Comparison of ENCODE assay signal across 15 mouse cellular contexts in the genomic region with DNA sequence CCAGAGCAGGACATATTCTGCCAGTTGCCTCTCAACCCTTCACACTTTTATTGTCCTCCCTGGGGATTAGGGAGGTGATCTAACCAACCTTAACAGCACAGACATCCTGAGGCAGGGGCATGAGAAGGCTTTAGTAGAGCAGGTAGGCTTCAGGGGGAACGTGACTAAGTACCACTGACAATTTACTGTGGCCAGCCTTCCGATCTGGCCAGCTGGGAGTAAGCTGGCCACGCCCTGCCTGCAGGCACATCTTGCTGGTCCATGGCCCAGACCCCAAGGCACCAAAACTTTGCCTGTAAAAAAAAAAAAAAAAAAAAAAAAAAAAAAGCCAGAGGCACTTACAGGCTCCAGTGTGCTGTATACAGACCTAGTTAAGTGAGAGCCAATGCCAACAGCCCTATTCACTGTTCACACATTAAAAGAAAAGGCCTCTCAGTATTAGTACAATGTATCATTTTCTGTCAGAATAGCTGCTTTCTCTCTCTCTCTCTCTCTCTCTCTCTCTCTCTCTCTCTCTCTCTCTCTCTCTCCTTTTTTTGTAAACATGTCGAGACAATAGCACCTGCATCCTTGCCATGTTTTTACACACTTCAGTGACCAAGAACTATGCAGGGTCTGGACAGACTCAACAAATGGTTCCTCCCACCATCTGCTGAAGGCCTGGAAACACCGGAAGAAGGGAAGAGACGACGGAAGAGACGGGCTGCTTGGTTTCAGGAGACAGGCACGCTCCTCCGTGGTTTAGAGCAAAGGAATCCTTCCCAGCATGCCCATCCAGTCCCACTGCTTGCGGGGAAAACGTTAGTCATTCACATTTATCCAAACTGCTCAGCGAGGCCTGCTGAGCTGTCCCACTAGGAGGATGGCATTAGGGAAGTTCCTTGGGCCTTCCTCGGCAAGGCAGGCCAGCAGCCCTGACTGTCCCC. TPM values are rescaled to one million over a fixed set of nuclear protein-coding genes. Genes with fewer than 3 reads are reported as not detected.
DNase-seq lines count a peak whose midpoint lies in the region; ATAC-seq and TF ChIP-seq lines count a peak whose summit lies in the region.
"Had no signal": no experiment of that assay in that cellular context is flagged by ENCODE, and none has a peak within 500 bp of the region (broad histone marks: within the 10 kb centered on the region; RNA-seq: fewer than 3 reads in every experiment).

No protein-coding gene starts in this region.

- no peak overlapping the region for H3K4me2 ChIP-seq in intestine, embryonic 16.5 days (ENCODE audit: low read depth, low read length)
- H3K4me2 ChIP-seq in intestine, postnatal 0 days (replicated peaks; ENCODE audit: low read depth), result no peak overlapping the region
- H3K4me2 ChIP-seq in forebrain, embryonic 11.5 days (ENCODE audit: low read depth, low read length, severe bottlenecking), result no peak overlapping the region
- H3K4me2 ChIP-seq in hindbrain, embryonic 16.5 days (ENCODE audit: low read length), result no peak overlapping the region
- H3K4me2 ChIP-seq: heart, embryonic 13.5 days; limb, embryonic 12.5 days; neural tube, embryonic 13.5 days had no signal

- WGBS in intestine, embryonic 16.5 days, result 61% methylated on average over 14 of the region's 14 CpGs
- WGBS in intestine, postnatal 0 days, result 73% methylated on average over 14 of the region's 14 CpGs
- 75% methylated on average over 14 of the region's 14 CpGs for WGBS in forebrain, embryonic 11.5 days
- WGBS in hindbrain, embryonic 16.5 days, result 55% methylated on average over 14 of the region's 14 CpGs

- peak overlapping the region; percentile 37 for H3K27ac ChIP-seq in intestine, embryonic 16.5 days (ENCODE audit: low read length)
- H3K27ac ChIP-seq in intestine, postnatal 0 days (ENCODE audit: low read depth, low read length), result no peak overlapping the region
- H3K27ac ChIP-seq in forebrain, embryonic 11.5 days (ENCODE audit: low read depth, low read length), result no peak overlapping the region
- peak overlapping the region; percentile 4; the same call in 1 of the 2 replicates for H3K27ac ChIP-seq in hindbrain, embryonic 16.5 days (ENCODE audit: low read depth, low read length)
- H3K27ac ChIP-seq: heart, embryonic 13.5 days; limb, embryonic 12.5 days; neural tube, embryonic 13.5 days had no signal

- no peak overlapping the region for H3K9ac ChIP-seq in intestine, embryonic 16.5 days (ENCODE audit: low read depth, low read length)
- no peak overlapping the region for H3K9ac ChIP-seq in intestine, postnatal 0 days (ENCODE audit: low read depth, low read length)
- H3K9ac ChIP-seq in forebrain, embryonic 11.5 days (ENCODE audit: low read length), result no peak overlapping the region
- H3K9ac ChIP-seq in hindbrain, embryonic 16.5 days (ENCODE audit: low read depth, low read length), result 0 out of 2 replicates have a peak overlapping the region, but pooled peaks have one; percentile 31
- H3K9ac ChIP-seq: heart, embryonic 13.5 days; limb, embryonic 12.5 days; liver, postnatal 0 days; neural tube, embryonic 13.5 days had no signal

- no peaks in the 10 kb centered on the region for H3K9me3 ChIP-seq in intestine, embryonic 16.5 days (ENCODE audit: control insufficient read depth, low read length)
- no peaks in the 10 kb centered on the region for H3K9me3 ChIP-seq in intestine, postnatal 0 days (ENCODE audit: control insufficient read depth)
- H3K9me3 ChIP-seq in forebrain, embryonic 11.5 days (ENCODE audit: control insufficient read depth, low read length), result no peaks in the 10 kb centered on the region
- H3K9me3 ChIP-seq in hindbrain, embryonic 16.5 days (ENCODE audit: control insufficient read depth, low read length), result no peaks in the 10 kb centered on the region
- H3K9me3 ChIP-seq: heart, embryonic 13.5 days; limb, embryonic 12.5 days; megakaryocyte, embryonic 14.5 days; neural tube, embryonic 13.5 days had no signal

- no peak overlapping the region for H3K4me3 ChIP-seq in intestine, embryonic 16.5 days (ENCODE audit: low read length)
- H3K4me3 ChIP-seq in intestine, postnatal 0 days (ENCODE audit: low read depth, low read length), result no peak overlapping the region
- H3K4me3 ChIP-seq in forebrain, embryonic 11.5 days (ENCODE audit: low read depth, low read length), result no peak overlapping the region
- no peak overlapping the region for H3K4me3 ChIP-seq in hindbrain, embryonic 16.5 days (ENCODE audit: low read length)
- H3K4me3 ChIP-seq: heart, embryonic 13.5 days; limb, embryonic 12.5 days; megakaryocyte, embryonic 14.5 days; neural tube, embryonic 13.5 days had no signal

- H3K4me1 ChIP-seq in intestine, embryonic 16.5 days (ENCODE audit: control insufficient read depth, insufficient read depth, low read length), result peaks cover 5% of the 10 kb centered on the region
- no peaks in the 10 kb centered on the region for H3K4me1 ChIP-seq in intestine, postnatal 0 days (replicated peaks; ENCODE audit: control insufficient read depth, insufficient read depth, low read length)
- H3K4me1 ChIP-seq in forebrain, embryonic 11.5 days (replicated peaks; ENCODE audit: control insufficient read depth, insufficient read depth, low read length), result no peaks in the 10 kb centered on the region
- H3K4me1 ChIP-seq in hindbrain, embryonic 16.5 days (ENCODE audit: control insufficient read depth, insufficient read depth, low read depth, low read length), result peaks cover 7% of the 10 kb centered on the region; the same call in 1 of the 2 replicates
- H3K4me1 ChIP-seq: heart, embryonic 13.5 days; megakaryocyte, embryonic 14.5 days; neural tube, embryonic 13.5 days had no signal

- H3K36me3 ChIP-seq in intestine, embryonic 16.5 days (ENCODE audit: control insufficient read depth, insufficient read depth, low read length), result no peaks in the 10 kb centered on the region
- no peaks in the 10 kb centered on the region for H3K36me3 ChIP-seq in intestine, postnatal 0 days (ENCODE audit: control insufficient read depth, insufficient read depth)
- H3K36me3 ChIP-seq in forebrain, embryonic 11.5 days (ENCODE audit: control insufficient read depth, insufficient read depth, low read length), result no peaks in the 10 kb centered on the region; the same call in 1 of the 2 replicates
- H3K36me3 ChIP-seq in hindbrain, embryonic 16.5 days (ENCODE audit: control insufficient read depth, insufficient read depth, low read length), result peaks cover 12% of the 10 kb centered on the region
- H3K36me3 ChIP-seq: heart, embryonic 13.5 days; limb, embryonic 12.5 days had no signal

- H3K27me3 ChIP-seq in intestine, embryonic 16.5 days (replicated peaks; ENCODE audit: control insufficient read depth, insufficient read depth, low read length), result no peaks in the 10 kb centered on the region
- no peaks in the 10 kb centered on the region for H3K27me3 ChIP-seq in intestine, postnatal 0 days (replicated peaks; ENCODE audit: control insufficient read depth, insufficient read depth, low read length)
- no peaks in the 10 kb centered on the region for H3K27me3 ChIP-seq in forebrain, embryonic 11.5 days (ENCODE audit: control insufficient read depth, insufficient read depth, low read length)
- no peaks in the 10 kb centered on the region for H3K27me3 ChIP-seq in hindbrain, embryonic 16.5 days (replicated peaks; ENCODE audit: control insufficient read depth, insufficient read depth, low read length)
- H3K27me3 ChIP-seq: heart, embryonic 13.5 days; limb, embryonic 12.5 days; megakaryocyte, embryonic 14.5 days; neural tube, embryonic 13.5 days had no signal

- ATAC-seq in intestine, embryonic 16.5 days, result no peak
- no peak for ATAC-seq in intestine, postnatal 0 days
- ATAC-seq in forebrain, embryonic 11.5 days (replicated peaks; ENCODE audit: low FRiP score), result 0 out of 2 replicates have a peak, but pooled peaks have one; percentile 39
- ATAC-seq in hindbrain, embryonic 16.5 days, result peak; percentile 78
- ATAC-seq: liver, postnatal 0 days had no signal

- TF ChIP-seq CTCF in intestine, postnatal 0 days (IDR thresholded peaks at IDR 0.05; ENCODE audit: low read depth), result no peak

- DNase-seq in Muller cell, postnatal 12 days (ENCODE audit: inconsistent ontology term), result peak; percentile 88
- no peak for DNase-seq in forebrain, embryonic 11.5 days (ENCODE audit: low spot score)
- DNase-seq in left cerebral cortex, adult 9 months (ENCODE audit: low spot score in 2 of 2), result no peak
- no peak for DNase-seq in spleen, adult 18-20 months
- DNase-seq: gastrocnemius, postnatal 14 days; kidney, adult 8-10 months; liver, postnatal 0 days; right cerebral cortex, postnatal 14 days had no signal

RNA-seq across cellular contexts. Expression of a gene that starts 11.0 kb away (rescaled TPM):
- polyA plus RNA-seq in intestine, embryonic 16.5 days (2015; fragmentation: Nextera tagmentation; extraction: Ambion mirVana), result 10.6 and 10.8 TPM in 2 replicates
- 18.0 and 19.5 TPM in 2 replicates for polyA plus RNA-seq in intestine, postnatal 0 days (2015; fragmentation: Nextera tagmentation; extraction: Ambion mirVana)
- polyA plus RNA-seq in forebrain, embryonic 11.5 days (2014; fragmentation: Nextera tagmentation; extraction: Ambion mirVana), result 36.0 and 37.3 TPM in 2 replicates
- polyA plus RNA-seq in hindbrain, embryonic 16.5 days (2015; fragmentation: Nextera tagmentation; extraction: Ambion mirVana), result 228 and 265 TPM in 2 replicates

RNA-seq across cellular contexts. Expression of a gene that starts 30.5 kb away (rescaled TPM):
- polyA plus RNA-seq in intestine, embryonic 16.5 days (2015; fragmentation: Nextera tagmentation; extraction: Ambion mirVana), result 17.9 and 18.1 TPM in 2 replicates
- 7.1 and 7.5 TPM in 2 replicates for polyA plus RNA-seq in intestine, postnatal 0 days (2015; fragmentation: Nextera tagmentation; extraction: Ambion mirVana)
- polyA plus RNA-seq in forebrain, embryonic 11.5 days (2014; fragmentation: Nextera tagmentation; extraction: Ambion mirVana), result 7.3 and 8.0 TPM in 2 replicates
- polyA plus RNA-seq in hindbrain, embryonic 16.5 days (2015; fragmentation: Nextera tagmentation; extraction: Ambion mirVana), result 5.2 and 8.0 TPM in 2 replicates

RNA-seq across cellular contexts. Expression of a gene that starts 59.5 kb away (rescaled TPM):
- polyA plus RNA-seq in intestine, embryonic 16.5 days (2015; fragmentation: Nextera tagmentation; extraction: Ambion mirVana), result 7.2 and 8.8 TPM in 2 replicates
- 11.0 and 15.8 TPM in 2 replicates for polyA plus RNA-seq in intestine, postnatal 0 days (2015; fragmentation: Nextera tagmentation; extraction: Ambion mirVana)
- 0.55 and 0.69 TPM in 2 replicates for polyA plus RNA-seq in forebrain, embryonic 11.5 days (2014; fragmentation: Nextera tagmentation; extraction: Ambion mirVana)
- 1.8 and 2.0 TPM in 2 replicates for polyA plus RNA-seq in hindbrain, embryonic 16.5 days (2015; fragmentation: Nextera tagmentation; extraction: Ambion mirVana)
- polyA plus RNA-seq: liver, postnatal 0 days had no signal

Comparison
In these comparisons a context has a peak if more than half of its experiments do, and no peak if none do; other contexts are left out.
1. H3K27ac ChIP-seq: peak in intestine, embryonic 16.5 days (single experiment) and hindbrain, embryonic 16.5 days (single experiment); none in intestine, postnatal 0 days (single experiment) and forebrain, embryonic 11.5 days (single experiment).
2. ATAC-seq: peak in forebrain, embryonic 11.5 days (single experiment) and hindbrain, embryonic 16.5 days (single experiment); none in intestine, embryonic 16.5 days (single experiment) and intestine, postnatal 0 days (single experiment).